Mouse (Mus musculus) limb, embryonic 11.5 days (tissue): Measurements from ENCODE around the gene Iqck. TPM values are rescaled to one million over a fixed set of nuclear protein-coding genes. Genes with fewer than 3 reads are reported as not detected.

Source experiments
- ATAC-seq: fragments of 200-750 bp; cut with Nextera tagmentation; 2 replicates; pipeline ENCODE4 v1.8.0; 2017; ENCODE audit warnings: low read depth; ENCODE audit not compliant: insufficient number of reproducible peaks, low FRiP score, low TSS enrichment
- DNase-seq: peaks from one replicate; pipeline ENCODE4 v3.0.0-alpha.2; 2015; ENCODE audit warnings: low spot score
- H3K27ac ChIP-seq: fragments of 300-500 bp; sonication (generic); replicated peaks from 2 replicates; pipeline ENCODE4 v1.5.1; 2014; ENCODE audit warnings: low read depth, mild to moderate bottlenecking, low read length
- H3K27me3 ChIP-seq: fragments of 300-500 bp; sonication (generic); 2 replicates; pipeline ENCODE4 v1.6.1; 2014; ENCODE audit warnings: mild to moderate bottlenecking, low read length, mixed read lengths; ENCODE audit not compliant: control insufficient read depth, insufficient read depth
- H3K36me3 ChIP-seq: fragments of 300-500 bp; sonication (generic); 2 replicates; pipeline ENCODE4 v1.6.1; 2014; ENCODE audit warnings: mild to moderate bottlenecking, low read length, moderate library complexity, mixed read lengths; ENCODE audit not compliant: control insufficient read depth, insufficient read depth
- H3K4me1 ChIP-seq: fragments of 300-500 bp; sonication (generic); 2 replicates; pipeline ENCODE4 v1.6.1; 2014; ENCODE audit warnings: low read length, mixed read lengths; ENCODE audit not compliant: control insufficient read depth, insufficient read depth
- H3K4me2 ChIP-seq: fragments of 300-500 bp; sonication (generic); 2 replicates; pipeline ENCODE4 v1.6.1; 2014; ENCODE audit warnings: low read depth, mild to moderate bottlenecking, moderate library complexity; ENCODE audit not compliant: severe bottlenecking
- H3K4me3 ChIP-seq: fragments of 300-500 bp; sonication (generic); 2 replicates; pipeline ENCODE4 v1.5.1; 2014; ENCODE audit warnings: low read depth, low read length
- H3K9ac ChIP-seq: fragments of 300-500 bp; sonication (generic); 2 replicates; pipeline ENCODE4 v1.6.1; 2014; ENCODE audit warnings: mild to moderate bottlenecking, low read length
- H3K9me3 ChIP-seq: fragments of 300-500 bp; sonication (generic); 2 replicates; pipeline ENCODE4 v1.6.1; 2016; ENCODE audit warnings: low read length; ENCODE audit not compliant: control insufficient read depth
- WGBS: fragments of 180-500 bp; shearing (Covaris S2); extraction: QIAGEN DNeasy Blood & Tissue Kit; methylation state at CpG from one replicate; pipeline ENCODE4 v1.1.7; 2014; 5-methylcytosine and 5-hydroxymethylcytosine counted together
- polyA plus RNA-seq: library from polyadenylated mRNA; unstranded; fragments of >200 nt; fragmentation: Nextera tagmentation; extraction: Ambion mirVana; gene quantifications from 2 replicates; pipeline ENCODE4 v1.2.1, GENCODE M21; 2014

The Iqck gene
- polyA plus RNA-seq, 1 experiment from 2014 or later = 2.2 TPM

DNA sequence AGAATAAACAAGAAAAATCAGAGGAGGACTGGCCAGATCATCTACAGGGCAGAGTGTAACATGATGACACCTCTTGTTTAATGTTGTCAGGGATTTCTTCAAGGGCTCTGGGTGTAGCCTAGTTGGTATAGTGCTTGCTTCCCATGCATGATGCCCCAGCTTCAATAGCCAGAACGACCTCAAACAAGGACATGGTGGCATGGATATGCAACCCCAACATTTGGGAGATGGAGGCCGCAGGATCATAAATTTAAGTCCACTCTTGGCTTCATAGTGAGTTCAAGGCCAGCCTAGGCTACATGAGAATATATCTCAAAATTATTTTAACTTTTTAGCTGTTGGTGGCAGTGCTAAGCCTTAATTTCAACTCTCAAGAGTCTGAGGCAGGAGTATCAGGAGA, 71.7 kb downstream of the Iqck start:
- Histone ChIP-seq H3K4me3 (no peak overlapping the region), H3K4me1 (no peaks in the 10 kb centered on the region), H3K9ac (no peak overlapping the region), H3K27me3 (no peaks in the 10 kb centered on the region), H3K36me3 (no peaks in the 10 kb centered on the region), H3K9me3 (no peaks in the 10 kb centered on the region), H3K27ac (no peak overlapping the region), H3K4me2 (no peak overlapping the region)
- ATAC-seq (no peak), DNase-seq (no peak)
- WGBS = 89% methylated on average over 2 of the region's 2 CpGs

DNA sequence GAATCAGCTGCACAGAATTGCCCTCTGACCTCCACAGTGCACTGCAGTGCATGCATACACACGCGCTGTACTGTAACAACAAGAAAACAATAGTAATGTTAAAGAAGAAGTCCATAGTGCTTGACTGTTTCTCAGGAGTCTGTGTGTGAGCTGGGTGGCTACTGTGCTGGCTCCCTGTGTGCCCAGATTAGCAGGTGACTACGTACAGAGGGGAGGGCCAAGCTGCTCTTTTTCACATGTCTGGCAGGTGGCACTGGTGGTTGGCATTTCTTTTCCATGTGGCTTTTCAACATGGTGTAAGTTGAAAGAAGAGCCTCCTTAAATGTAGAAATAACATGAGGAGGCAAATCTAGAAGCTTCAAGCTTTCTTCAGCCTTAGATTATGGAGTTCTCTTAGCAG, 72.8 kb downstream of the Iqck start:
- WGBS = 91% methylated on average over 3 of the region's 3 CpGs
- no peaks in the 10 kb centered on the region for H3K36me3 ChIP-seq
- no peaks in the 10 kb centered on the region for H3K4me1 ChIP-seq
- ATAC-seq = no peak
- no peaks in the 10 kb centered on the region for H3K9me3 ChIP-seq
- no peak overlapping the region for H3K4me2 ChIP-seq
- no peak overlapping the region for H3K27ac ChIP-seq
- DNase-seq = no peak
- H3K27me3 ChIP-seq = no peaks in the 10 kb centered on the region
- no peak overlapping the region for H3K4me3 ChIP-seq
- H3K9ac ChIP-seq = no peak overlapping the region

DNA sequence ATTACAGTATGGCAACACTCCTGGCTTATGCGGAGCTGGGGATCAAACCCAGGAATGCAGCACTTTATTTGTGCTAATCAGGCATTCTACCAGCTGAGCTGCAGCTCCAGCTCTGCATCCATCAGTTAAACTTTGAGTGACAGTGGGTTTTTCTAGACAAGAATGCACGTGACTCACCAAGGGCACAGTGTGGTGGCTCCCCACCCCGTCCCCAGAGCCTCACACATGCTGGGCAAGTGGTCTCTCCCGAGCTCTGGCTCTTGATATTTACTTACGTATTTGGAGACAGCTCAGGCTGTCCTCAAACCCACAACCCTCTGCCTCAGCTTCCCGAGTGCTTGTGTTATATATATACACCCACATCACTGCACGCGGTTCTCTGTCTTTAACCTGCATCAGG, 73.4 kb downstream of the Iqck start:
- Histone ChIP-seq H3K4me1 (no peaks in the 10 kb centered on the region), H3K4me3 (no peak overlapping the region), H3K9me3 (no peaks in the 10 kb centered on the region), H3K4me2 (no peak overlapping the region), H3K9ac (no peak overlapping the region), H3K36me3 (no peaks in the 10 kb centered on the region), H3K27me3 (no peaks in the 10 kb centered on the region), H3K27ac (no peak overlapping the region)
- WGBS = 70% methylated on average over 8 of the region's 8 CpGs
- DNase-seq (no peak), ATAC-seq (no peak)

DNA sequence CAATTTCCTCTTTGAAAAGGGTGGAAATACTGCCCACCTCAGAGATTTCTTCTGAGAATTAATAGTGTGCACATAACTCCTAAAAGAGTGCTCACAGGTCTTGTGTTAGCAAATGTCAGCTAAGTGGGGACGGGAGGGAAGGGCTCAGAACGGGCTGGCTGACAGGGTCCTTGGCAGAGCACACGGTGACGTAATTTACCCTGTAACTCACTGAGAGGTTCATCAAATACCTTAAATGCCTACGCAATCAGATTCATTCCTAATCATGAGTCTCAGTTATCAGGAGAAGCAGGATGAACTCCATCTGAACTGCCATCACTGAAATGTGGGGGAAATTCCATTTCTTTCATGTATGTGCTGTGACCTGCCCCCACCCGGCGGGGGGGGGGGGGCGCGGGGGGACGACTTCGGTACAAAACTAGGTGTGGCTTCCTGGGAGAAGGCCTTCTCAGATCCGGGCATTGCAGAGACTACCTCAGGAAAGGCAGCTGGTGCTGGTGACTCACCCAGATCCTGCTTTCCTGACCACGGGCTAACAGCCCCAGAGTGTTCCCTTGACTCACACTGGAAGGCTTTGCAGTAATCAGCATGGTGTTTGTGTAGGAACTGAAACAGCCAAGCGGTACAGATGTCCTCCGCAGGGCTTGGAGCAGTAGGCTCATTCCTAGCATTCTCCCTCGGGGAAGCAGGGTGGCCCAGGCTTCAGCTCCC, 74.2 kb downstream of the Iqck start:
- no peak overlapping the region for H3K27ac ChIP-seq
- peak; percentile 23 for DNase-seq
- 35% methylated on average over 16 of the region's 16 CpGs for WGBS
- H3K9ac ChIP-seq = no peak overlapping the region
- no peak overlapping the region for H3K4me3 ChIP-seq
- no peaks in the 10 kb centered on the region for H3K4me1 ChIP-seq
- no peak for ATAC-seq
- no peaks in the 10 kb centered on the region for H3K9me3 ChIP-seq
- H3K27me3 ChIP-seq = no peaks in the 10 kb centered on the region
- no peaks in the 10 kb centered on the region for H3K36me3 ChIP-seq
- no peak overlapping the region for H3K4me2 ChIP-seq

DNA sequence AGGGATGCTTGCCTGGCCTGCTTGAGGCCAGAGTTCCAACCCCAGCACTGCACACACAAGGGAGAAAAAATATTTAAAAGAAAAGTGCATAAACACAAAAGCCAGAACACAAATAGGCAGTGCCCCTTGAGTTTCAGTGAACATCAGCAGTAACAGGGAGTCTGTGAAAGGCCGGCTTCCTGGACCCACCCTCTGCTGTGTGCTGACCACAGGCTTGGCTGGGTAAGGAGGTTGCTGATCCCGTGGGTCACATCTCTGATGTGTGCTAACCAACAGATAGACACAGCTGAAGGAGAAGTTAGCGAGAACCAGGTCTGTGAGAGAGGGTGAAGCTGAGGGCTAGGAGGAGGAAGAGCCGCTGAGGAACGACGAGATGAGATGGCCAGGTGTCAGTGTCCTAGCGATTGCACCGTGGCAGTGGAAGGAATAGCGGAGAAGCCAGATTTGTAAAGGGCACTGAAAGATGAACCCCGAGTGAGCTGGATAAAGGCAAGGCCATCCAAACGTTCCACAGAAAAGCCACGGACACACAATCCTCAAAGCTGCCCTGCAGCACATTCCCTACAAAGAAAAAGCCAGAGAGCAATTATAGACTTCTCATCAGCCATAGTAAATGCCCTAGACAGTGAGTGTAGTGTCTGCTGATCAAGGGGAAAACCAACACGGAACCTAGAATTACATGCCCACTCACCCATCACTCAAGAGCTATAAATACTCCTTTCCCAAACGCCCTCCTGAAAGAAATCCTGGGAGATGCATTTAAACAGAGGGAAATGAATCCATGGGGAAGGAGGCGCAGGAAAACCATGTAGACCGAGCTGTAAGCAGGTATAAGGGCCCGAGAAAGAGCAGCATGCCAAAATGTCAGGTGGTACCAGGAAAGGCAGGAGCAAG, 76.2 kb downstream of the Iqck start:
- DNase-seq (no peak), ATAC-seq (no peak)
- Histone ChIP-seq H3K27ac (no peak overlapping the region), H3K4me1 (no peaks in the 10 kb centered on the region), H3K9ac (no peak overlapping the region), H3K4me2 (no peak overlapping the region), H3K9me3 (no peaks in the 10 kb centered on the region), H3K36me3 (no peaks in the 10 kb centered on the region), H3K27me3 (no peaks in the 10 kb centered on the region), H3K4me3 (no peak overlapping the region)
- 84% methylated on average over 17 of the region's 17 CpGs for WGBS

DNA sequence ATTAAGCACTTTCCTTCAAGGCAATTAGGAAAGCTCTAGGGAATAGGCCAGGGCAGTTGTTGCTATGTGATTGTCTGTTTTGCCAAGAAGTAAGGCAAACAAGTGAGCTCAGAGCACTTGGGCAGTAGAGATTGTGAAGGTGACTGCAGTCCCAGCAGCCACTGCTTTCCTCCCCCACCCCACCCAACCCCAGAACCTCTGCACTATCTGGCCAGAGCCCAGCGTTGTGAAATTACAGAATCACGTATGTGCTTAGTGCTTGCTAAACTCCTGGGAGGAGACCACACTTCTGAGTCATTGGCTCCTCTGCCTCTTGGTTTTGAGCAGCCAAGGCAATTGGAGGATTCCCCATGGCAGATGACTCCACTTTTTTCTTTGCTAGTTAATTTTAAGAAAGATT, 79.8 kb downstream of the Iqck start:
- H3K9me3 ChIP-seq = no peaks in the 10 kb centered on the region
- WGBS = 74% methylated on average over 2 of the region's 2 CpGs
- no peak for ATAC-seq

DNA sequence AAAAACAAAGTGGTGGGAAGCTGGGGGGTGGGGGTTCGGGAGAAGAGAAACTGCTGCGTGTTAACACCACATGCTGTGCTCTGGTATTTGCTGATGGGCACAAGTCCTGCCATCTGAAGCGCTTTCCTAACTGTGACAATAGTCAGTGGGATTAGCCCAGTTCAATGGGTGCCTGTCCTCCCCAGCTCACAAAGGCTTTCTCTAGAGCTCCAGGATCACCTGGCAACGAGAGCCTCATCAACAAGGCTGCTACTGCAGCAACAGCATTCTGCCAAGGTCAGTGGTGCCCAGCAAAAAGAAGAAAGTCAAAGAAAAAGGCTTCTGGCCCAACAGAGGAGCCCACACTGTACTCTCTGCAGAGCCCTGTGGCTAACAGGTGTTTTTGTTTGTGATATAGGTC, 81.3 kb downstream of the Iqck start:
- Histone ChIP-seq H3K4me1 (no peaks in the 10 kb centered on the region), H3K36me3 (no peaks in the 10 kb centered on the region), H3K9ac (no peak overlapping the region), H3K27me3 (no peaks in the 10 kb centered on the region), H3K4me2 (no peak overlapping the region), H3K27ac (no peak overlapping the region), H3K4me3 (no peak overlapping the region), H3K9me3 (no peaks in the 10 kb centered on the region)
- ATAC-seq (no peak), DNase-seq (no peak)
- 53% methylated on average over 4 of the region's 4 CpGs for WGBS

More for the DNA sequence above, 79.8 kb downstream of the Iqck start:
- Histone ChIP-seq H3K4me2 (no peak overlapping the region), H3K4me1 (no peaks in the 10 kb centered on the region), H3K36me3 (no peaks in the 10 kb centered on the region), H3K4me3 (no peak overlapping the region), H3K27ac (no peak overlapping the region), H3K27me3 (no peaks in the 10 kb centered on the region), H3K9ac (no peak overlapping the region)
- DNase-seq = no peak

DNA sequence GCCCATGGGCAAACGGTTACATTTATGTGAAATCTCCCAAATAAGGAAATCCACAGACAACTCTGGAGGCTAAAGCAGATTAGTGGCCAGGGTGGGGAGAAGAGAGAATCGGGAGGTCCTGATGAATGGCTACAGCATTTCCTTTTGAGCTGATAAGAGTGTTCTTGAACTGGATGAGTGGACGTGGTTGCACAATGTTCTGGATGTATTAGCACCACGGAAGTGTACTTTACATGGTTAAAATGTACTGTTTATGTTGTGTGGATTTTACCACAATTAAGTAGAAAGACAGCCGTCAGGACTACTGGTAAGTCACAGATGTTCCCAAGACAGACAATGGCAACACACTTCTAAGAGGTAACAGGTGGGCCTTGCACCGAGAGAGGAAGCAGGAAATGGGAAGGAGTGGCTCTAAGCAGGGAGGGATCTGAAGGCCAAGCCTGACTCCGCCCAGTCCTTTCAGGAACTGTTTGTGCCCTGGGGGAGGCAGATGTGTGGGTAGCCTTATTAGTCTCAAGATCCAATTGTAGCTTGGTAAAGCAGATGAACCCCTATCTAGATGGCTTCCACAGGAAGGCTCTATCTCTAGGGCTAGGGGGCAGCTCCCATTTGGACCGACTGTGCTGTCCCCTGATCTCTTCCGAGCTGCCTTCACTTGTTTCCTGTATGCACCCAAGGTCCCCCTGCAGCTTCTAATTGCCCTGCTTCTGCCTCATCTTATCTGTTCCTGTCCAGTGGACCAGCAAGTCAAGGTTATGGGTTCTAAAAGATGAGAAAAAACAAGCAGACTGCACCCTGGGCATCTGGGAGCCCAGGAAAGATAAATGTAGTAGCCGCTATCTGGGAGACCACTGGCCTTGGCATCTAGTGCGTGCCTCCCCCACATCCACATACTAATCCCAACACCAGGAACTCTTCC, 82.2 kb downstream of the Iqck start:
- 71% methylated on average over 11 of the region's 11 CpGs for WGBS
- H3K27ac ChIP-seq = no peak overlapping the region
- H3K4me1 ChIP-seq = no peaks in the 10 kb centered on the region
- H3K9ac ChIP-seq = no peak overlapping the region
- no peak overlapping the region for H3K4me2 ChIP-seq
- no peak overlapping the region for H3K4me3 ChIP-seq
- no peaks in the 10 kb centered on the region for H3K36me3 ChIP-seq
- no peaks in the 10 kb centered on the region for H3K27me3 ChIP-seq
- ATAC-seq (no peak), DNase-seq (no peak)
- no peaks in the 10 kb centered on the region for H3K9me3 ChIP-seq
